Mouse (Mus musculus): Measurements from ENCODE around the gene Ccdc107.

Ccdc107 gene

DNA sequence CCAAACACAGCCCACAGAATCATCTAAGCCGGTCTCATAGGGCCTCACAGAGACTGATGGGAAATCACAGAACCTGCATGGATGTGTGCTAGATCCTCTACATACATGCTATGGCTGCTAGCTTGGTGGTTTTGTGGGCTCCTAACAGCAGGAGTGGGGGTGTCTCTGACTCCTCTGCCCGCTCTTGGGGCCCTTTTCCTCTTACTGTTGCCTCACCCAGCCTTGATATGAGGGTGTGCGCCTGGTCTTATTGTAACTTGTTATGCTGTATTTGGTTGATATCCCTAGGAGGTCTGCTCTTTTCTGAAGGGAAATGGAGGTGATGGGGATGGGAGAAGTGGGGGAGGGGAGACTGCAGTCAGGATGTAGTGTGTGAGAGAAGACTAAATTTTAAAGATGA is 3.1 kb upstream of the Ccdc107 start:
- DNase-seq: no peak

DNA sequence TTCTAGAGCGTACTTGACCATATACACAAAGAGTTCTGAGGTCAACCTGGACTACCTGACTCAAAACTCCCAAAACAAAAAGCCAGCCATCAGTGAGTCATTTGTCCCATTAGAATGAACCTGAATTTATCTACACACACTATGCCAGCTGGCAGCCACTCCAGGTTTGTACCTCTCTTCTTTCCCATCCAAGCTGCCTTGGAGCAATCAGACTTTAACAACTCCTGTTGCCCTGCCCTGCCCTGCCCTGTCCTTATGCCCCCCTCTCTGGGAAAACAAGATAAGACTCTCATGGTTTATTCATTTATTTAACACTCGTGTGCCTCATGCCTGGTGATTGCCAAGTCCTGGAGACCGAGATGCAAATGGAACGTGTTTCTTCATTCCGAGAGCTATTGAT is 1.9 kb upstream of the Ccdc107 start:
- no peak for DNase-seq

DNA sequence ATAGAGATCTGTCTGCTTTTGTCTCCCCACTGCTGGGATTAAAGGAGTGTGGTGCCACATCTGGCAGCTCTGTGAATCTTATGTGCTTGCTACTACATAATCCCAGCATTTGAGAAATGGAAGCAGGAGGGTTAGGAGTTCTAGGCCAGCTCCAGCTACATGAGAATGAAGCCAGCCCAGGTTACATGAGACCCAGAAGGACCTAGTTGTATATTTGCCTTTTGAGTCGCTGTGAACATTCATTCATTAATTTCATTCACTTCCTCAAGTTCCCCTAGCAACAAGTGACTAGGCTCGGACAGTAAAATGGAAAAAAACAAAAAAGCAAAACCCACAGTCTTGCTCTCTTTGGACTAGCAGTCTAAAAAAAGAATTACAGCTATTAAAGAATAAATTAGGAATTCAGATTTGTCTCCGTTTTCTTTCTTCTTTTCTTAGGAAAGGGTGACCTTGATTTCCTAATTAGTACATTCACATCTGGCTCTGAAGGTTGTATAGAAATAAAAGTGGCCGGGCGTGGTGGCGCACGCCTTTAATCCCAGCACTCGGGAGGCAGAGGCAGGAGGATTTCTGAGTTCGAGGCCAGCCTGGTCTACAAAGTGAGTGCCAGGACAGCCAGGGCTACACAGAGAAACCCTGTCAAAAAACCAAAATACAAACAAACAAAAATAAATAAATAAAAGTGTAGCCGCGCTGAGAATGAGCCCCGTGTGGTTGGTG is 439 bp upstream of the Ccdc107 start:
- DNase-seq: no peak

DNA sequence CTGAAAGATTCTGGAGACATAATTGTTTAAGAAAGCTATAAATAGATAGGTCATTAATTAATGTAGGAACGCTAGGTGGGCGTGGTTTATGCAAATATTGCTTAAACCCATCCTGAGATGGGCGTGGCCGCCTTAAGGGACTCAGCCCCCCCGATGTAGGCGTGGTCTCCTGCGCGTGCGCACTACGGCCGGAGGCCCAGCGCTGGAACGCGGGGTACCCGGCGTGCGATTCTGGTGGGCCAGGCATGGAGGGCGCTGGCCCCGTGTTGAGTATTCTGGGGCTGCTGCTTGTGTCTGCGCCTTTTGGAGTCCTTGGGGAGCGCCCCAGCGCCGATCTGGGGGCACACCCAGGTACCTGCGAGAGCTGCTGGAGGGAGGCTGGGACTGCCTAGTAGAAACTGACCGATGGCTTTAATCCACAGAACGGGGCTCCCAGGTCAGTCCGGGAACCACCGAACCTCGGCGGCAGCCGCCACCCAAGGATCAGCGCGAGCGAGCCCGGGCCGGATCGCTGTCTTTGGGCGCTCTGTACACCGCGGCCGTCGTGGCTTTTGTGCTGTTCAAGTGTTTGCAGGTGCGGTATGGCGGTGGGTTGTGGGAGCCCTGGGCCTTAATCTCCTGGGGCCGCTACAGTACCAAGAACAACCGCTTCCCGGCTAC is 616 bp downstream of the Ccdc107 start:
- DNase-seq: peak; percentile 99

DNA sequence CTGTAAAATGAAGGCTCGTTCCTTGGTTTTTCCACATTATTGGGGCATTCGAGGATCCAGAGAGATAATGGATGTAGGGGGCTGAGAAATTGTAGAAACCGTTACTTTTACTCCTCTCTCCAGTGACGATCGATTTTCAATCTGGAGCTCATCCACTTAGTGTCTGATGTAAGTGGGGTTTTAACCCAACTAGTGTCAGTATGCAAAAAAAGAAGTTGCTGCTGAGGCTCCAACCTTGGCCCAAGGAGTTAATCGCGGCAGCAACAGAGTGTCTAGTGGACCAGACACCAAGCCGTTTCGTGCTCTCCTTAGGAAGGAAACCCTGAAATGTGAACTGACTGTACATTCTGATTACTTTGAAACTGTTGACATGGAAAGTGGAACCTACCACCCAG is 1.1 kb downstream of the Ccdc107 start:
- DNase-seq: no peak

DNA sequence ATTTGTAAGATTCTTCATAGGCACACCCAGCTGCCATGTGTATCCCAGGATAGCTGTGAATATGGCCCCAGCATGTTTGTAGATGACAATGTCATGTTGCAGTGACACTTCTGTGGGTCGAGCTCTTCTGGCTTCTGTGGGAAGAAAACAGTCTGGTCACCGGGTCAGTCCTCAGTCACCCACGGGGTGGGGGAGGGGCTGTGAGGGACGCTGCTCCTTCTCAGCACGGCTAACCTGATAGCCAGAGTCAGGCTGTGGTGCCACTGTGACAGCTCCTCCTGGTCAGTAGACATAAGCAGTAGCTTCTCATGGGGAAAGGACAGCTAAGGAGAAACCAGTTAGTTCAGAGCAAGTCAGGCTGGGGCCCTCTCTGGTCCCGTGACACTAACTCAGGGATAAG is 3.9 kb downstream of the Ccdc107 start:
- DNase-seq: no peak

GRCm38 (mm10) chr4:43497405-43497804 is 4.7 kb downstream of the Ccdc107 start:
- peak; percentile 52 for DNase-seq

GRCm38 (mm10) chr4:43497946-43498345 is 5.2 kb downstream of the Ccdc107 start:
- DNase-seq: no peak

GRCm38 (mm10) chr4:43498983-43499382 is 6.3 kb downstream of the Ccdc107 start:
- DNase-seq: no peak

GRCm38 (mm10) chr4:43499407-43500333 is 7.0 kb downstream of the Ccdc107 start, which contains the start of gene Arhgef39:
Arhgef39 (minus strand) TSS chr4:43499695.
- peak; percentile 89 for DNase-seq

GRCm38 (mm10) chr4:43503041-43503440 is 10.3 kb downstream of the Ccdc107 start:
- peak; percentile 56 for DNase-seq

DNA sequence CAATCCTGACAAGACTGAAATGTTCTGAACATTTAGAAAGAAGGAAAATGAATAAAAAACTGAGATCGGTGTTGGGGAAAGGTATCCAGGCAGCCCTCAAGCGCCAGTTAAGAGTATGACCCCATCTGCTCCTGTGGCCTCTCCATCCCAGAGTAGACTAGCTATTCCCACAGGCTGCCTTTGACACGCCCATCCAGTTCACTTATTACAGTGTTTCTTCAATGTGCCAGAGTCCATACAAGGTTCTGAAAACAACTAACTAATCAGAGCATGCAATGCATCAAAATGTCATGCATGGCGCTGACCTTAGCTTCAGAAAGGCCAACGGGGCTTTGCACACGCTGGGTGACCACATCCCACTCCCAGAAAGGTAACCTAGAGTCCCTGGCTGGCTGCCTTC is 10.8 kb downstream of the Ccdc107 start:
- peak; percentile 43 for DNase-seq

GRCm38 (mm10) chr4:43504269-43504668 is 11.6 kb downstream of the Ccdc107 start:
- no peak for DNase-seq

- DNase-seq: no peak
Measured at GRCm38 (mm10) chr4:43506074-43506473, 13.4 kb downstream of the Ccdc107 start.

GRCm38 (mm10) chr4:43506536-43507185 is 14.0 kb downstream of the Ccdc107 start, which contains the start of gene Car9:
Car9 (plus strand) TSS chr4:43506966.
- peak; percentile 31 for DNase-seq

GRCm38 (mm10) chr4:43507938-43508665 is 15.4 kb downstream of the Ccdc107 start:
- DNase-seq: peak; percentile 29

DNA sequence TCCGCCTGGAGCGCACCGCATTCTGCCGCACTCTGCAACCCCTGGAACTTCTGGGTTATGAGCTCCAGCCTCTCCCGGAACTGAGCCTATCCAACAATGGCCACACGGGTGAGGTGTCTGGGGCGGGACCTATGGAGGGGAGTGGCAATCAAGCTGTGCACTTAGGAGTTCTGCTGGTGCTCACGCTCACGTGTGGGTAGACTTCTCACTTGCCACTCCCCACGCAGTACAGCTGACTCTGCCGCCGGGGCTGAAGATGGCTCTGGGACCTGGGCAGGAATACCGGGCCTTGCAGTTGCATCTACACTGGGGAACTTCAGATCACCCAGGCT is 15.9 kb downstream of the Ccdc107 start:
- peak; percentile 65 for DNase-seq

- no peak for DNase-seq
Measured at GRCm38 (mm10) chr4:43509109-43509508, 16.4 kb downstream of the Ccdc107 start.

DNA sequence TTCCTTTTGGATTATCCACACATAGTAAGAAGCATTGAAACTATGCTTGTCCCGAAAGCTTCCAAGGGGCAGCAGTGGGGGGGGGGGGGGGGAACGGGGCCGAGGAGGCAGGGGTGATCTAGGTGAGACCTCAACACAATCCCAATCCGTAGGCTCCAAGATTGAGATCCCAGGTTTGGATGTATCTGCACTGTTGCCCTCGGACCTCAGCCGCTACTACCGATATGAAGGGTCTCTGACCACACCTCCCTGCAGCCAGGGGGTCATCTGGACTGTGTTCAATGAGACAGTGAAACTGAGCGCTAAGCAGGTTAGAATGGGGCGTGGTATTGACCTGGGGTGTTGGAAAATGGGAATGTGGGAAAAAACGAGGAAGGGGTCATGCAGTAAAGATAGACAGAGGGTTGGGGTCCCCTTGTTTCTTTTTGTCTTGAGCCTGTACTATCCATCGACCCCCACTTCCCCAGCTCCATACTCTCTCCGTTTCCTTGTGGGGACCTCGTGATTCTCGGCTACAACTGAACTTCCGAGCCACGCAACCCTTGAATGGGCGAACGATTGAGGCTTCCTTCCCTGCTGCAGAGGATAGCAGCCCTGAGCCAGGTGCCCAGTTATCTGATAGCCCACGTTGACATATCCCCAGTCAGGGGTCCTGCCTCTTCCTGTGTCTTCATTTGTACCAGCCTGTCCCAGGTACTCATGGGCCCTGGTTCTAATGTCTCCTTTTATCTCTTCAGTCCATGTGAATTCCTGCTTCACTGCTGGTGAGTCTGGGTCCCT is 19.2 kb downstream of the Ccdc107 start:
- no peak for DNase-seq

DNA sequence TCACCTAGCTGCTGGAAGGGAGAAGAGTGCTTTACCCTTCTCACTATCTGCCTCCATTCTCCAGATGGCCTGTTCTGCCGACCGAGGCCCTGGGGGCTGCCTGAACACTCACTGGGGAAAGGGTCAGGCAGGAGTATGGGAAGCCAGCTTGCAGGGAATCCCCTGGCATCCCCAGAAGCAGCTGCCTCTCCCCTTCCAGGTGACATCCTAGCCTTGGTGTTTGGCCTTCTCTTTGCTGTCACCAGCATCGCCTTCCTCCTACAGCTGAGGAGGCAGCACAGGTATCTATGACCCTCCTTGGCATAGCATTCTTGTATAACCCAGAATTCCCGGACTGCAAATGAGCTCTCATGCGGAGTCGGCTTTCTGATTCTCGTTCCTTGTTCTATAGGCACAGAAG is 20.0 kb downstream of the Ccdc107 start:
- DNase-seq: no peak

GRCm38 (mm10) chr4:43513300-43513699 is 20.6 kb downstream of the Ccdc107 start:
- no peak for DNase-seq

All from kidney, adult 18-20 months (tissue).